Mouse (Mus musculus): ENCODE data around the gene Atp8a1.

Atp8a1 gene

DNA sequence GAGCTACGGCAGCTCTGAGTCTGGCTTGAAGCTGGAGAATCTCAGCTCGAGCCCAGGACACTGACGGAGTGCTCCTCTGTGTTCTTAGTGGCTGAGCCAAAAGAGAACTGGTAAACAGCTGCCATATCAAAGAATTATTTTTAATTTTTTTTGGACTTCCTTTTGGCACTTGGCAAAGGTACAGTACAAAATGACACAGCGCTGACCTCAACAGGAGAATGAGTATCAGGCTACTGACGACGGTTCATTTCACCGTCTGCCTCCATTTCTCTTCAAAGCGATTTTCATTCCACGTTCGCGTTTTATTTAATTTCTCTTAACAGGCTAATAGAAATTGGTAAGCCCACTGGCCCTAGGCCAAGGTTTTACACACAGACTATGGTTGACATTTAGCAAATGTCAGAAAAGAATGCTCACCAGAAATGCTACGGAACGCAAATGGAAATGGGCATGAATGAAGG is 177.8 kb downstream of the Atp8a1 start:
- peak; percentile 26 for DNase-seq

DNA sequence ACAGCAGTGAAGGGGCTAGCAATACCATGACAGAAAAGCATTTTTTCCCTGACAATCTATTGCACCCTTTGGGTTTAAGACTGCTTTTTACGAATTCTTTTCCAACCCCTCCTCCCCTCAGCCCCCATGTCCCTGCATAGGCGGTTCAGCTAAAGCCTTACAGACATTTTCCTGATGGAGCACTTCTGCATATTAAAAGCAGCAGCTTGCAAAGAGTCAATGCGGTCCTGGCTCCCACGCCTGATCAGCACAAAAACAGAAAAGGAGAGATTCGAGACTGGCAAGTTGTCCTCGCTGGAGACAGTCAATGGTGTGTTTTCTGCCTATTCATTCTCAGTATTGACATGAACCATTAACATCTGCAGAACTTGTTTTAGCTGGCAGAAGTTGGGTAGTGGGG is 184.5 kb downstream of the Atp8a1 start:
- no peak for DNase-seq

DNA sequence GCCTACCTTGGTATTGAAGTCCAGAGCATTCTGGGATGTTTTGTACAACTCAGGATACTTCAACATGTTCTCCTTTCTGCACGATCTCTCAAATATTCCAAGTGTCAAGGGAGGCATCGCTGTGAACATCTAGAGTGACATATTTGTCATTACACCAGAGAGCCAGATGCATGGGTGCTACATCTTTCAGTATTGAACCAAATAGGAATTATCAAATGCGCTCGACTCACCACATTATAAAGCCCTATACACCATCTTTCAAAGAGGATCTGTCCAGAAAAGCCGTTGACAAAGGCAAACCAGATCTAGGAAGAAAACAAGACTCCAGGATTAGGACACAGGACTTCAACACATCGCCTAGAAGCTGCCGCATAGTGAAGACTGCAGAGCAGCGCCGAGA is 187.4 kb downstream of the Atp8a1 start:
- DNase-seq: no peak

DNA sequence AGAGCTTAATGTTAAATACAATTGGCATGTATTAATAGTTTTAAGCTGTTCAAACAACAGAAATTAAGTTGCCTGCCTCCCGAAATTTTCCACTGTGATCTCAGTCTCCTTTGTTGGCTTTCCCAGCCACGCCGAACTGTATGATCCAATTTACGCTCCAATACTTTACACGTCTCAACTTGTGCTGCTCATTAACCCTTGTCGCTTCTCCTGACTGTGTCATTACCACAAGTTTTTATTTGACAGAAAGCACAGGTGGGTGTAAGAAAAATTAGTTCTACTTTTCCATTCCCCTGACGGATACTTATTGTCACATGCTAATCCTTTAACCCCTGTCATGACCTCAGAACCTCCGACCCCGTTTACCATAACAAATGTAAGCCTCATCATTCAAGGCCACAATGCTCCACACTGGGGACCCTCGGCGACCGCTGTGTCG is 190.4 kb downstream of the Atp8a1 start:
- no peak for DNase-seq

DNA sequence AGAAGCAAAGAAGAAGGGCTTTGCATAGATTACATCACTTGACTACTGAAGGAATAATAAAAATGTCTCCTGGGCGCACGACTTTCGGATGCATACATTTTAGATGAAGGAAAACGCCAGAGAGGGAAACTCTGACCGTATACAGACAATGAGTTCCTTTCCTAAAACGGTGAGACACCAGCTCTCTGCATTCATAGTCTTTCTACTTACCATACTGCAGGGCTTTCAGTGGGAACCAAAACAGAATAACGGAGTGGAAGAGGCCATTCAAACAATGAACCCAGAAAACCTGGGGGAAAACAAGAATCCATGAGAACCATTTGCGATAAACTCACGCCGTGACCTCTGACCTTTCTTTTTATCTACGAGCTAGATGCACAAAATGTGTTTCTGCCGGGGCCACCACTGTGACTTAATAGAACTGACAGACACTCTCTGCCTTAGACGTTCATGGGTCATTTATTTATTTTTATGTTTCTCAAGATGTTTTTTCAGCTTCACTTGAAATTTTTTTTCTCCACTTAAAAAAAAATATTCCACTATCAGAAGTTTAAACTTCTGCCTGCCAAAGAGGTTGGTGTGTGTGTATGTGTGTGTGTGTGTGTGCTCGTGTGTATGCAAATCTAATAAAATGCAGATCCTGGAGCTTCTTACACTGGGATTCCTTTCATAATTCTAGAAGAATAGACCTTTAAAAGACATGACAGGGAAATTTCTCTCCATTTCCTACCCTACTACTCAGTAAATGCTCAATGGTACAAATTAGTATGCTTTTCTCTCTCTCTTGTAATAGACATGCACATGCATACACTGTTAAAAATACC is 191.3 kb downstream of the Atp8a1 start:
- no peak for DNase-seq

DNA sequence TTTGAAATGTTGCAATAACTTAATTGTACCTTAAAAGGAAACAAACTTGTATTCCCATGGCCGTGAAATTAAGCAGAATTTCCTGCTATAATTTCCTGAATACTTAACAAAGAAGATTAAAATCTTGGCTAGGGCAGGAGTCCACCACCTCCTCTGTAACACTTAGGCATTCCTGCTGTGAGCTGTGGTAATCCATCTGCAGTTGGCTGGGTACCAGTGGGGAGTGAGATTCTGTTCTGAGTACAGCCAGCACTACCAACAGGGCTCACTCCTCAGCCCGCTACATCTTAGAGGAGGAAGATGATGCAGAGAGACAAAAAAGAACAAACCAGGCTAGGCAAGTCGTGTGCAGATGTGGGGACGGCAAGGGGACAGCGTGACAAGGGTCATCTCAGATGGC is 192.7 kb downstream of the Atp8a1 start:
- peak; percentile 32 for DNase-seq

DNA sequence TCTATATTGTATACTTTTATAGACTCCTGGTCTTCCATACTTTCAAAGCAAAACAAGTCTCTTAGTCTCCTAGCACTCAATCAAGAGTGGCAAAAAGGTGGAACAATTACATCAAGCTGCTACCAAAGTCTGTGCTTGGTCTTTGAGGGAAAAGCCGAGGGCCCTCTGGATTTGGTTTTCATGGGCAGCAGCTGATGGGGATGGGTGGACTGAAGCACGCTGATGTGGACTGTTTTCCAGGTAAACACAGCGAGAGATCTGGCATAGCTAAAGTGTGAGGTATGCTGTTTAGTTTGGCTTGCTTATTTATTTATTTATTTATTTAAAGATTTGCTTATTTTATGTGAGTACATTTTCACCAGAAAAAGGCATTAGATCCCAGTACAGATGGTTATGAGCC is 193.7 kb downstream of the Atp8a1 start:
- DNase-seq: no peak

DNA sequence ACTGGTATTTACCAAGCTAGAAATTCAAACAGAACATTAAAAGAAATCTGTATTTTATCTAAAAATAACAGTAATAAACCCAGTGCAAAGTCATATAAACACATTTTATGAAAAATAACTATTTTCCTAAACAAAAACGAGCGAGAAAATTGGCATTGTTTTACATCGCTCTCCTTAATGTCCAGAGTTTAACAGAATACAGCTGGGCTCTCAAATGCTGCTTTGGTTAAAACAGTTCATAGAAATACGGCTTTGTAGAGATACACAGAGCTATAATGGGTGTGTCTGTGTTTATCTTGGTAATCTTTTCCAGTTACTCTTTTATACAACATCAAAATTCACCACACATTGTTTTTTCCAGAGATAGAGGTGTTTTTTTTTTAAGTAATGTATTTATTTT is 194.8 kb downstream of the Atp8a1 start:
- no peak for DNase-seq

DNA sequence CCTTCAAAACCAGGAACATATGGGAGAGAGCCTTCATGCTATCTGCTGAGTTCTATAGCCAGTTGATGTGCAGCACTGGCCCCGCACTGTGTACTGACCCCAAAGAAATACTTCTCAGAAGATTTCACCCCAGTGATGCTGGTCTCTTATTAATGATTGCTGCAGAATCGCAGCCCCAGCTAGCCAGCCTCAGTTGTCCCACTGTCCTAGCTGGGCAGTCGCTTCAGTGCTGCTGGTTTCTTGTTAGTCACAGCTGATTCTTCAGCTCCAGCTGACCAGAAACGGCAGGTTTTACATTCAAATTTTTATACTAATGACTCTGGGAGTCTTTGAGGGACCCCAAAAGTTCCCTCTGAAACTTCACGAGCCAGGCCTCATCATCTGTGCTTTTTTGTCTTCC is 197.2 kb downstream of the Atp8a1 start:
- no peak for DNase-seq

DNA sequence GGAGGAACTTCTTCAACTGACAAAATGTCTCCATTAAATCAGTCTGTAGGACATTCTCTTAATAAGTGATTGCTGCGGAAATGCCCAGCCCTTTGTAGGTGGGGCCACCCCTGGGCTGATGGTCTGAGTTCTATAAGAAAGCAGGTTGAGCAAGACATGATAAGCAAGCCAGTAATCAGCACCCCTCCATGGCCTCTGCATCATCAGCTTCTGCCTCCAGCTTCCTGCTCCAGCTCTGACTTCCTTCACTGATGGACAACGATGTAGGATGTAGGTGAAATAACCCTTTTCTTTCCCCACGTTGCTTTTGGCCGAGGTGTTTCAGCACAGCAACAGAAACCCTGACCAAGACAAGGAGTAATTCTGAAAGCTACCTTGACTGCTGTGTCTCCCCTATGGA is 198.1 kb downstream of the Atp8a1 start:
- no peak for DNase-seq

DNA sequence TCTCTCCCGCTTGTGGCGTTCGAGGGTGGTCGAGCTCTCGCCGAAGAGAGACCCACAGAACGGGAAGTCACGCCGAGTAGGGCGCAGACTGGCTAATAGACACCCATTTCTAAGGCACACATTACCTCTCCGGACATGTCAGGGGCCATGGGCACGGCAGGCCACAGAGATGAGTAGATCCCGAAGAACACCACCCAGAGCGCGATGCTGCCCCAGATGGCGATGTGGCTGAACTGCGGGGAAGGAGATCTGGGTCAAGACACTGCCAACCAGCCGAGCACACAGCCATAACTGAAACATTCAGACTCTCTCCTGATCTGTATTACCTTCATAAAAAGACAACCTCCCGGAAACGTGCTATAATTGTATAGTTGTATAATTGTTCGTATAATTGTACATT is 199.7 kb downstream of the Atp8a1 start:
- no peak for DNase-seq

DNA sequence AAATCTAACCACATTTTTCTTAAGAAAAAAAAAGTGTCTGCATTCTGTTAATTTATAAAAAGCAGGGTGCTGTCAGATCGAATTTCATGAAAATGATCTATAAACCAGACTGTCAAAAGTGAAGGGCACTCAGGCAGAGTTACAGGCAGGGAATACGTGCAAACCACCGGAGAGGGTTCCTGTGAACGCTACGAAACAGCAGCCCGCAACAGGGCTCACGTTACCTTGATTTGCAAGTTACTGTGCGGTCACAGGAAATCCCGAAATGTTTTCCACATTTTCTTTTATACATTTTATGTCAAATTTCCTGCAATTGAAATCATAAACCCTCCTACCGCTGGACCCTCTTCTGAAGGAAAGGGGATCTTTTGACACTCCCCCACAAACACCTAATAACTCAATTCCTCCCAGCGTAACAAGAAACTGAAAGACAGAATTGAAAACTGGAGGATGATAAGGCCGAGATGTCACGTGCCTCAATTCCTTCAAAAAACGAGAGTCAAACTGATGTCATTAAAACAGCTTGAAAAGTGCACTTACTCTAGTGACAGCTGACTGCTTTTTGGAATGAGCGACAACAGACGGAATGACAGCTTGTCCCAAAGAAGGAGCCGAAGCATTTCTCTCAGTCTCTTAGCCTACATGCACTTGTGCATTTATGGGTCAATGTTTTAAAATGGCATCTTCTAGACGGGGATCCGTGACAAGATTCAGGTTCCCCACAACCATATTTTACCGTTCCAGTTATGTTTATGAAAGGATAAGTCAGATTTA is 200.3 kb downstream of the Atp8a1 start:
- no peak for DNase-seq

DNA sequence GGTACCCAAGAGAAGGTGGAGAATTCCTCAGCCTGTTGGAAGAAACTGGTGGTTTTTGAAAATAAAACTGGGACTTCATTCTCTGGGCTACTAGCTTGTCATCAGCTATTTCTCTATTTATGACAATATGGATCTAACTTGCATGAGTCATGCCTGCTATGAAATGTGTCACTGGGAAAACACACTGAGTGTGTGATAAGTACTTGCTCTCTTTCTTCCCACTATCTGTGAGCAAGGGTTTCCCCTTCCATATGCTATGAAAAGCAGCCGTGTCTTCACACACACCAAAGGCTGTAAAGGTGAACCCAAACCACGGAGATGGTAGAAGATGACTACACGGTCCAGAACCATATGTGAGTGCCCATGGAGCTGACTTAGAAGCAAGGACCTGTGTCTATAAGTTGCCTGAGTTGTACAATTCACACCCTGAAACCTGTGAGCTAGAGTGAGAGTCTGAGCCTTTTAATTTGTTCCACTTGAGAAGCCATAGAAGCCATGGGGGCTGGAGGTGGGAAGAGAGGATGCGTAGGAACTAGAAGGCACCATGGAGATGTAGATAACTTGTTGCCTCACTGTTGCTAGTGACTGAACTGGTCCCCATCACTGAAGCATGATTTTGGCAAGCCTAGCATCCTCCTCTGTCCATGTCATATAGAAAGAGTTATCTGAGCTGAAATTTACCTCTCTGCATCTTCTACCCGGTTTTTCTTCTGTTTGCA is 203.5 kb downstream of the Atp8a1 start:
- no peak for DNase-seq

DNA sequence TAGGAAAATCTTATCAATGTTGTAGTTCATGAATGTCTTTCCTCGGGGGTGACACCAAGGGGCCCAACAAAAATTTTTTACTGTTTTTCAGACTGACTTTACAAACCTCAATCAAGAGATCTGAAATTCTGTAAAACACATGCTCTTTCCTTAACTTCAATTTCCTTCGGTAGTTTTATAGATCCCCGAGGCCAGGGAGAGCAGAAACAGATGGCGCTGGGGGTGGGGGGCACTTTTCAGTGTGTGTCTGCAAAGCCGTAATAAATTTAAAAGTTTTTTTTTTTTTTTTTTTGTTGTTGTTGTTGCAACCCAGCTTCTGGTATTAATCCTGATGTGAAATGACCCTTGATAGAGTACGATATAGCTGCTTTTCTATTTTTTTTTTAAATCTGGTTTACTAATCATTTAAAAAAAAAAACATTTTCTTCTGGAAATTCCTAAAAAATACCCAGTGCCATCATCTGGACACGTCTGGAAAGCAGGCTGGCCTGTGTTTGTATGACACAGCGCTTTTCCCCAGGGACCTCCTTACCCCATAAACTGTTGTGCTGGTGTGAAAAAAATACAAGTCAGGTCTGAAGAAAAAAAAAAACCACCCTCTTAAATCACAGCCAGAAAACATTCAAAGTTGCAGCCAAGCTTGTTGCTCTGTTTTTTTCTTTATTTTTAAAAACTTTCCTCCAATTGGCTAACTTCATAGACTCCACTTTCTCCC is 205.7 kb downstream of the Atp8a1 start:
- no peak for DNase-seq

DNA sequence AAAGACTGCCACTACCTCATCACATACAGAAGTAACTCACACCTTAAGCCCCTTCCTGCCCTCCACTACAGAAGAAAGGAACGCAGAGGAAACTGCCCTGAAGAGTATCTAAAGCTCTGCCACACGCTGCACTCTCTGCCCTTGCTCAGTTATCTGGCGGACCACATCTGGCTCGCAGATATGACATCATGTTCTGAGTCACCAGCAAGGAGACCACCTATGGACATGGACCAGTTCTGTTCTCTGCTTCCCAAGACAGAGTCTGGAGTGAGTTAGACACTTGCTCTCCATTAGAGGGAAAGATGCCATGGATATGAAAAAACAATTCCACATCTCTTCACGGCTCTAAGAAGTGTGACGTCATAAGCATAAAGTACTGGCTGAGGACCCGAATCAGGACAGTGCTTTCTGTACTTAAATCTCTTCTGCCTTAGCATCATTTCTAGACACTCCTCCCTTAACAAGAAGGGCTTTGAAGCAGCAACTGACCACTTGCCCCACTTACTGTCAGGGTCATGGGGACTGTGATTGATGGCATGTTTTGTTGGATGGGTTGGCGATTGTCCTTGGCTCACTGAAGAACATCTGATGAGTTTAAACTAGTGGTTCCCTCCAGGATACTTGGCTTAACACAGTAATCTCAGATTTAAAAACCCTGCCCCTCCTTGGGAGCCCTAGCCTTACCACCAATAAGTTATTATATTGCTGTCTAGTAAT is 206.5 kb downstream of the Atp8a1 start:
- no peak for DNase-seq

DNA sequence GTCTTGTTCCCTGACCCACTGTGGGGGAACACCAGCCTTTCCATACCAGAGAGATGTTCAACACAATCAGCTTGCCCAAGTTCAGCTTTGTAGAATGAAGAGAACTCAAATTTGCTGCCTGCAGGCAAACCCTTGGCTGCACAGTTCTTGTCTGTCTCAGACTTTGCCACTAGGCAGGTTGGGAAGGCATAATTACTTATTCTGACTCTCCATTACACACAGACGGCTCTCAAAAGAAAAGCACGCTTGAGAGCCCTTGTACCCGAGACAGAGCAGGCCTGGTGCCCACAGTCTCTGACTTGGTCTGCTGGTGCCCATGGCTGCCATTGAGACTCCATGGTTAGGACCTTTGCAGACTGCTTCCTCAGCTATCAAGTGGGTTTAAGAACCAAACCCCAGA is 212.9 kb downstream of the Atp8a1 start:
- DNase-seq: no peak

DNA sequence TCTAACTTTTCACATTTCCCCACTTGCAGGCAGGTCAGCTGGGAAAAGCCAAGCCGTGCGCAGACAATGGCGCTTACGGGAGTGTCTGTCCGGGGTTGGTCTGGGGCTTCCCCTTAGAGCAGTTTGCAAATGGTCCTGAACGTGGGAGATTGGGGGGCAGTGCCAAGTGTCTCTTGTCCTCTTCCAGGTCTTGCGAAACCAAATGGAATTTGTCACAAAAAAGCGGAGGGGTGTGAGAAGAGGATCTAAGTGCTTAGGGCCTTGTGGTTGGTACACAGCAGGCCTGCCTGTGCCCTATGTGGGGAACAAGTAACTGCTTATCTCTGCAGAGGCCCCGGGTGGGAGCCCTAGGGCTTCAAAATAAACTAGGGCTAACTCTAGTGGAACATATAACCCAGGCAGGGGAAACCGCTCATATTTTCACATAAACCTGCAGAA is 213.4 kb downstream of the Atp8a1 start:
- DNase-seq: no peak

DNA sequence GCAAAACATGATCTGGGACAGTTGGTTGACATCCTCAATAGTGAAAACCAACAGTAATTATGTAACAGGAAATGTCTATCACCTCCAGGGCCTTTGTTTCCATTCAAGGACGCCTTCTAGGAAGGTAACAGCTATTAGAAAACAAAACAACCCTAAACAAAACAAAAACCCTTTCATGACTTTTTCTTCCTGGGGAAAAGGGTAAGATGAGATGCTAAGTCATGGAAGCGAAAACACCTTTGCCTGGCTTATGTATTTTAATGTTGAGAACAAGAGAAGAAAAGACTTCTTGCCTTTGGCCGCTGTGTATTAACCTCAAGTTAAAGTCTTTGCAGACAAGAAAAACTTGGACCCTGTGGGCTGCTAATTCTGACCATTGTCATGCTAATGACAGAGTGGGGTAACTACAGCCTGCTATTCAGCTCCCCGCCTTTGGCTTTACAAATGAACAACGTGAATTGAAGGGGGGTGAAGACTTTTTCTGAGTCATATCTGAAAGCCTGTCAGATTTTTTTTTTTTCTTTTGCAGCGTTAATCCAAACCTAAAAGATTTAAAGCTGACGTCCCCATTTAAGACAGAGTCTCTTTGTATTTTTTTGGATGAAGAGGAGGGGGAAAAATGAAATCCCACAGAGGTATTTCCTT is 214.0 kb downstream of the Atp8a1 start:
- no peak for DNase-seq

DNA sequence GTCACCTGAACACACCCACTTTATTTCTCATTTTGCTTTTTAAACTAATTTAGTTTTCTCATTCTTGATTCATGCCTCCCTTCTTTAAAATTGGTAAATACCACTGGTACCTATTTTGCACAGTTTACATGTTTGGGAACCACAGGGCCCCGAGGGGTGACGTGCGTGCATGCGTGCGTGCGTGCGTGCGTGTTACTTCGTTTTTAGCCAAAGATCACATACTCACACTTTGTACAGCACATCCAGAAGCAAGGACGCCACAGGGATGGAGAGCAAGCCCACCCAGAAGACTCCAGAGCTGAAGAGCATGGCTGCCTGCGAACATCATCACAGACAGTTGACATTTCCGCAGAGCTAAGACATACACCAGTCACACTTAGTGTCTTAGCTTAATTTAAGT is 216.0 kb downstream of the Atp8a1 start:
- DNase-seq: no peak

DNA sequence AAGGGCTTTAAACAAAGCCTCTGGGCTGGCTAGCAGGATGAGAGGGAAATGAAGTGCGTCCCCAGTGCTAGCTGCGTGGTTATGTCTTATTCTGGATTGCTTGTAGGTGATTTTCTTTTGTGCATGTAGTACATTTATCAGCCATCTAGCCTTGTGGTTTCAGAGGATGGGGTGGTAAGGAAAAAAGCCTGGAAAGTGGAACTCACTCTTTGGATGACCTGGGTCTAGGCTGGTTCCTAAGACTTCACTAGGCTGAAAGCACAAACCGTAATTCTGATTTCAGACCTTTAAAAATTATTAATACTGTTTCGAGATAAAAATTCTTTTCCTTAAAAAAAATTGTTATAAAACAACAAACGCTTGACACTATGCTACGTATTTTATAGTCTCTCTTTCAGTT is 217.4 kb downstream of the Atp8a1 start:
- DNase-seq: no peak

DNA sequence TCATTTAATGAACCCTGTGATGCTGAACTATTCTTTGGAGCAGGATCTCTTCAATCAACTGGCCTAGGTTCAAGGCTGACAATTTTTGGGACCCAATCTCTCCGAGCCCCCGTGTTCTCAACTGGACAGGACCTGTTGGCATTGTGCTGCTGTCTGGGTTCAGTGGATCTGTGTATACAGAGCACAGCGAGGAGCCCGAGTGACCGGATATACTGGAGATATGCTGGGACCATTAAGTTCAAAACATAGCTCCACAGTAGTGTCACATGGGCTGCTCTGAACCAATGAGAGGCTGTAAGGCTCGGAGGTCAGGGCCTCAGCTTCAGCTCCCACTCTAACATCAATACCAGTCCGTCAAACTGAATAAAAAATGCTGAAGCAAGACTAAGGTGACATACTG is 217.8 kb downstream of the Atp8a1 start:
- DNase-seq: no peak

Data from cerebellum, adult 11-12 months (tissue).